Mouse (Mus musculus): ENCODE results near the gene Myod1.

Gene Myod1

DNA sequence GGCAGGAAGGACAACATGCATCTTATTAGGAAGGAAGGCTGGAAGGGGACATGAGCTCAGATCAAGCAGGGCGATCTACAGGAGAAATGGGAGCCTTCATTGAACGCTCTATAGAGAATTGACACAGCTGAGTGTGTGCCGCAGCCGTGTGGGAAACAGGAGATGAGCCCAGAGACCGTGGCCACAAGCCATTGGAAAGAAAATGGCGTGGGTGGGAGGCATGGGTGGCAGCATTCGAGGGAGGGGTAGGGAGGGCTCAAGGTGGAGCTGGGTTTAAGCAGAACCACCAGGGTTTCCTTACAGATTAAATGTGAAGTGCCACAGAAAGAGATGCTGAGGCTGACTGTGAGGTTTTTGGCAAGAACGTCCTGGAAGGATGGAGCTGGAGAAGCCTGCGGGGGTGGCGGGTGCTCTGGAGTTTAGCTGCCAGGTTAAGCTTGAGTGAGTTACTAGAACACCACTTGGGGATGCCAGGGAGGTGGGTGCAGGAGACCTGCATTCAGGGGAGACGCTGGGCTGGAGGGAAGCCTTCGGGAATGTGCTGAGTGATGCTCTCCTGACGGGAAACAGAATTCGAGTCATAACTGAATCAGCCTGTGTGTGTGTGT, 39.6 kb downstream of the Myod1 start:
- DNase-seq (ENCODE audit: low spot score in 2 of 2) = no peak

DNA sequence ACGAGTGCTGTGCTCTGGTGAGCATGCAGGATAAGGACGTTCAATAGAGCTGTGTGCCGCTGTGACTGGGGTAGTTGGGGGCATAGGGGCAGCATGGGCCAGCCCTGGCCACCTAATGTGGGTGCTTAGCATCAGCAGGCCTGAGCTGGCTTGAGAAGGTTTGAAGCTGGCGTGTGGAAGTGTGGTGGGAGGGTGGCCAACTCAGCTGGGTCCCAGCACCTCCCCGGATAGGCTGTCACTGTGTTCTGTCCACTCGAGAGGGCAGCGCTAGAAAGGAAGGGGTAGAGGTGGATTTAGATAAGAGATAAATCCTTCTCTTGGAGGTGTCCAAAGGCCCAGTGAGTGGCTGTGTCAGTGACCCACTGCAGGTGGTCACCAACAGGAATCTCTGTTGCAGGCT, 41.2 kb downstream of the Myod1 start:
- no peak for DNase-seq (ENCODE audit: low spot score in 2 of 2)

DNA sequence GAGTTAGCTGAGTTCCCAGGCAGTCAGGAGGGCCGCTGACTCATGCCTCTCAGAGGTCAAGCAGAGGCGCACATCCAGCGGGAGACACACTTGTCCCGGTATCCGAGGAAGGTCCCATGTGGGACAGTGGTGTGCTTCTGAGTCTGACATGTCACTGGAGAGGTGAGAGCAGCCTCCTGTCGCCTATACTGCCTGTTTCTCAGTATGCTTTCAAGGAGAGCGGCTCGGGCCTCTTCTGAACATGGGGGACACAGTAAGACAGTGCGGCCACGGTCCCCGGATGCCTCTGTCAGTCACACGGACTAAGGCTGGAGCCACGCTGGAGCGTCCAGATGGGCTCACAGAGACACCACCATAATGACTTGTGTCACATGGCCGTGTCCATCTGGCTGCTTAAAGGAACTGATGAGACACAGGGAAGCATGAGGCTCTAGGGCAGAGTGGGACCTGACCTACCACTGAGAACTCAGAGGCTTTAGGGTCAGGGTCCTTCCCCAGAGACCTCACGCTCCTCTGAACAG, 41.9 kb downstream of the Myod1 start:
- no peak for DNase-seq (ENCODE audit: low spot score in 2 of 2)

DNA sequence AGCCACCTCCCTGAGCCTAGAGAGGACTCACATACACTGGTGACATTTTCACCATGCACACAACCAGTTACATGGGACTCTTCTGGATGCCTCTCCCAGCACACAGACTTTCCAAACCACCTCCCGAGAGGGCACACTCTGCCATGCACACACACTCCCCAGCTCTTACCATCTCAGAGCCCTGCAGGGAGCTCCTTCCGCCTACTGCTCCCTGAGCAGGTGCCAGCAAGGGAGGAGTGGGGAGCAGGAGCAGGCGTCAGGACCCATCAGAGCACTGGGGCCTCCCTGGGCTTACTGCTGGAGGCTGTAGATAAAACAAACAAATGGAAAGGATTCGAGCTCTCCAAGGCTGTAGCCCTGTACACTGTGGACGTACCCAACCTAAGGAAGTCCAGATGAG, 45.3 kb downstream of the Myod1 start:
- DNase-seq (ENCODE audit: low spot score in 2 of 2) = no peak

DNA sequence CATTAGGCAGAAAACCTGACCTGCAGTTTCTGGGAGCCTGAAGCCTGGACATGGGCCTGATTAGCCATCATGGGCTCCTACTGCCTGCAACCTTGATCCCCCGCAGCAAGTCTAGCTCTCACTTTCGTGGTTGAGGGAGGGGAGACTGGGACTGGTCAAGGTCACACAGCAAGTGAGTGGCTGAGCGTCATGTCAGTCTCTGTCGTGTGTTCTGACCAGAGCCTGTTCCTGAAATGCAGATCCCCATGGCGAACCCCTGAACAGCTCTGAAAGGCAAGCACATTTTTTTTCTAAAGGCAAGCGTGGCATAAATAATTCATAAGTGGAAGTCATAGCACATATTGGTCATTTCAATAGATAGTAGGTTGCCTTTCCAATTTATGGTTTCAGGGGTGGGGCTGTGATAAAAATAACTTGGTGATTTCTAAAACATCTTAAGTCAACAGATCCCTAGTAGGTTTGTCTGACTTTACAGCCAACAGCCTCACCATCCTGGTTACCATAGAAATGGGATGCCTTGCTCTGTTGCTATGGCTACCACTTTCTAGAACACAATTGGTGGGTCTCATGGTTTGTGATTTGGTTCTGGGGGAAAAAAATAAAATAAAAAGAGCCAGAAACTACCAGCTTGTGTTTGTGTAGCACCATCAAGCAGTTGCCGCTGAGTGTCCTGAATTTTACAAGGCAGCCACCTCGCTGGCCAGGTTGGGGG, 45.9 kb downstream of the Myod1 start:
- DNase-seq (ENCODE audit: low spot score in 2 of 2) = no peak

DNA sequence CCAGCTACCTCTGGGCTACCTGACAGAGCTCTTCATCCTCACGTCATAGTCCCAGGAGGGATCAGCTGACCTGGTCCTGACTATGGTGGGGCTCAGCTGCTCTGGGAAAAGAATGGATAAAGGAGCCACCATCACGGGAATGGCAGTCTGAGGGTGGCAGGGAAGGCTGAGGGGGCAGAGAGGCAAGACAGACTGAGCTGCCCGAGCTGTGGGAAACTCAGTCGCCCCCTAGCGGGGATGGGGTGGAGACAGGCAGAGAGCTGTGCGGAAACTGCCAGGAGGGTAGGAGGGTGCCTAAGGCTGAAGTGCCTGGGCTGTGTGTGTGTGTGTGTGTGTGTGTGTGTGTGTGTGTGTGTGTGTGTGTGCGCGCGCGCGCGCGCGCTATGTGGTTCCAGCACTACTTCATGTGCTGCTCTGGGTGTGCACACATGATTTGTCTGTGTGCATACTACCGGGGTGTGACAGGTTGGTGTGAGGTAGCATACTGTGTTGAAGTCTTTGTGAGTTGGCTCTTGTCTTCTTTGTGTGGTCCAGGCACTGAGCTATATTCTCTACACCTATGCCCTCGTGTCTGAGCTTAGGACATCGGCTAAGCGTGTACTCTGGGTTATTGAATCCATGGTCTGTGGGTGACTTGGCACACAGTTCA, 46.6 kb downstream of the Myod1 start:
- no peak for DNase-seq (ENCODE audit: low spot score in 2 of 2)

DNA sequence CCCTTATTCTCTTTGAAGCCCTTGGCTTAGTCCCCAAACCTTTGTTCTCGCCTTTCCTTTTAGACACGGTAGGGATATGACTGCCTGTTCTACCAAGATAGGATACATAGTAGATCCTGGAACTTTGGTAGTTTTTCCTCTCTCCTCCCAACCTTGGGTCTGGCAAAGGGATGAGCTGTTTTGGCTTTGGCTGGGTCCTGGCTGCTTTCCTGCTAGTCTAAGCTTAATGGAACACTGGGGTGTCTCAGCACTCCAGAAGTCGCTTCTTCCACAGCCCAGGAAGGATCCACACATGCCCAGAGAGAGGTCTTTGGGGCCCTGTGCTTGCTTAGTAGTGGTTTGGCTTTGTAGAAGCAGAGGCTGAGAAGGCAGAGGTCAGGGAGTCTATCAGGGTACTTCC, 47.7 kb downstream of the Myod1 start:
- DNase-seq (ENCODE audit: low spot score in 2 of 2) = no peak

DNA sequence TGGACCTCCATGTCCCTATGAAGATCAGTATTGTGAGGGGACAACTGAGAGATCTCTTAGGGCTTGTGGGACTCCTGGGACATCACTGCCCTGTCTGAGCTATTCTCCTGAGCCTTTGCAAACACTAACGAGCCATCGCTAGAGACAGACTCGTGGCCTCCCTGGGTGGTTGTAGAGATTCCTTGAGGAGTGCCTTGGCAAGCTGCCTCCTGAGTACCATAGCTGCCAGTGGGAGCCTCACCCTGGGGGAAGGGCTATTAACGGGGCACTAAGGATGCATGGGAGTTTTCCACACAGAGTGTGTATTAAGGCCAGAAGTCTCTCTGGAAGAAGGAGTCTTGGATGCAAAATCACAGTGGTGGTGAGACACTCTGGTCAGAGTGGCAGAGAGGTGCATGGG, 48.7 kb downstream of the Myod1 start:
- no peak for DNase-seq (ENCODE audit: low spot score in 2 of 2)

All from urinary bladder, postnatal 36 days (tissue).